Mouse (Mus musculus) neural tube, embryonic 15.5 days (tissue): ENCODE data around the gene Wdtc1. TPM values are rescaled to one million over a fixed set of nuclear protein-coding genes. Genes with fewer than 3 reads are reported as not detected.

Source experiments
- ATAC-seq: fragments of 200-750 bp; cut with Nextera tagmentation; 2 replicates; pipeline ENCODE4 v1.8.0; 2017; ENCODE audit warnings: mild to moderate bottlenecking, moderate TSS enrichment, moderate library complexity; ENCODE audit not compliant: low FRiP score
- H3K27ac ChIP-seq: fragments of 300-500 bp; sonication (generic); replicated peaks from 2 replicates; pipeline ENCODE4 v1.5.1; 2015; ENCODE audit warnings: mild to moderate bottlenecking, inconsistent platforms
- H3K27me3 ChIP-seq: fragments of 300-500 bp; sonication (generic); replicated peaks from 2 replicates; pipeline ENCODE4 v1.6.1; 2015; ENCODE audit warnings: inconsistent platforms
- H3K36me3 ChIP-seq: fragments of 300-500 bp; sonication (generic); 2 replicates; pipeline ENCODE4 v1.6.1; 2015; ENCODE audit warnings: inconsistent platforms
- H3K4me1 ChIP-seq: fragments of 300-500 bp; sonication (generic); 2 replicates; pipeline ENCODE4 v1.6.1; 2015; ENCODE audit warnings: inconsistent platforms
- H3K4me2 ChIP-seq: fragments of 300-500 bp; sonication (generic); 2 replicates; pipeline ENCODE4 v1.6.1; 2015; ENCODE audit warnings: inconsistent platforms, mild to moderate bottlenecking, moderate library complexity
- H3K4me3 ChIP-seq: fragments of 300-500 bp; sonication (generic); replicated peaks from 2 replicates; pipeline ENCODE4 v1.5.1; 2015; ENCODE audit warnings: mild to moderate bottlenecking, inconsistent platforms
- H3K9ac ChIP-seq: fragments of 300-500 bp; sonication (generic); replicated peaks from 2 replicates; pipeline ENCODE4 v1.6.1; 2015; ENCODE audit warnings: mild to moderate bottlenecking, inconsistent platforms
- H3K9me3 ChIP-seq: fragments of 300-500 bp; sonication (generic); replicated peaks from 2 replicates; pipeline ENCODE4 v1.6.1; 2016; ENCODE audit warnings: inconsistent platforms
- WGBS: fragments of 180-500 bp; shearing (Covaris S2); methylation state at CpG from one replicate; pipeline ENCODE4 v1.1.7; 2015; ENCODE audit warnings: mixed read lengths; 5-methylcytosine and 5-hydroxymethylcytosine counted together
- polyA plus RNA-seq: library from polyadenylated mRNA; unstranded; fragments of >200 nt; fragmentation: Nextera tagmentation; extraction: Ambion mirVana; gene quantifications from 2 replicates; pipeline ENCODE4 v1.2.1, GENCODE M21; 2015

Wdtc1 gene
- polyA plus RNA-seq, 1 experiment from 2014 or later: 19.3 TPM

- Histone ChIP-seq H3K4me2 (no peak overlapping the region), H3K4me1 (peaks cover 9% of the 10 kb centered on the region), H3K9me3 (no peaks in the 10 kb centered on the region), H3K36me3 (peaks cover 42% of the 10 kb centered on the region), H3K4me3 (no peak overlapping the region), H3K9ac (no peak overlapping the region), H3K27ac (no peak overlapping the region), H3K27me3 (no peaks in the 10 kb centered on the region)
- no peak for ATAC-seq
- 92% methylated on average over 9 of the region's 9 CpGs for WGBS
Observed at GRCm38 (mm10) chr4:133270929-133271328, 82.4 kb downstream of the Wdtc1 start.

- Histone ChIP-seq H3K4me2 (no peak overlapping the region), H3K9me3 (no peaks in the 10 kb centered on the region), H3K4me1 (no peaks in the 10 kb centered on the region), H3K9ac (no peak overlapping the region), H3K27ac (no peak overlapping the region), H3K4me3 (no peak overlapping the region), H3K36me3 (peaks cover 55% of the 10 kb centered on the region), H3K27me3 (no peaks in the 10 kb centered on the region)
- no peak for ATAC-seq
- WGBS: 92% methylated on average over 3 of the region's 3 CpGs
Observed at GRCm38 (mm10) chr4:133269596-133269995, 83.7 kb downstream of the Wdtc1 start.

- no peaks in the 10 kb centered on the region for H3K27me3 ChIP-seq
- H3K27ac ChIP-seq: no peak overlapping the region
- H3K4me1 ChIP-seq: no peaks in the 10 kb centered on the region
- no peak overlapping the region for H3K4me2 ChIP-seq
- peaks cover 61% of the 10 kb centered on the region for H3K36me3 ChIP-seq
- H3K4me3 ChIP-seq: no peak overlapping the region
- WGBS: 87% methylated on average over 3 of the region's 3 CpGs
- H3K9ac ChIP-seq: no peak overlapping the region
- no peaks in the 10 kb centered on the region for H3K9me3 ChIP-seq
- no peak for ATAC-seq
Observed at GRCm38 (mm10) chr4:133268931-133269330, 84.3 kb downstream of the Wdtc1 start.

- Histone ChIP-seq H3K4me2 (no peak overlapping the region), H3K4me1 (no peaks in the 10 kb centered on the region), H3K36me3 (peaks cover 67% of the 10 kb centered on the region), H3K9me3 (no peaks in the 10 kb centered on the region), H3K27ac (no peak overlapping the region), H3K27me3 (no peaks in the 10 kb centered on the region), H3K9ac (no peak overlapping the region), H3K4me3 (no peak overlapping the region)
- WGBS: 96% methylated on average over 12 of the region's 12 CpGs
- no peak for ATAC-seq
Observed at GRCm38 (mm10) chr4:133266248-133266880, 86.9 kb downstream of the Wdtc1 start.

- Histone ChIP-seq H3K9ac (no peak overlapping the region), H3K27me3 (no peaks in the 10 kb centered on the region), H3K36me3 (peaks cover 67% of the 10 kb centered on the region), H3K4me1 (no peaks in the 10 kb centered on the region), H3K9me3 (no peaks in the 10 kb centered on the region), H3K4me2 (no peak overlapping the region), H3K4me3 (no peak overlapping the region), H3K27ac (no peak overlapping the region)
- no peak for ATAC-seq
- 96% methylated on average over 4 of the region's 4 CpGs for WGBS
Observed at GRCm38 (mm10) chr4:133265759-133266158, 87.5 kb downstream of the Wdtc1 start.

GRCm38 (mm10) chr4:133265297-133265696, 88.0 kb downstream of the Wdtc1 start:
- no peak for ATAC-seq
- WGBS: 94% methylated on average over 3 of the region's 3 CpGs
- H3K4me2 ChIP-seq: no peak overlapping the region
- no peaks in the 10 kb centered on the region for H3K9me3 ChIP-seq
- H3K9ac ChIP-seq: no peak overlapping the region
- H3K27me3 ChIP-seq: no peaks in the 10 kb centered on the region
- H3K4me1 ChIP-seq: no peaks in the 10 kb centered on the region
- H3K36me3 ChIP-seq: peaks cover 67% of the 10 kb centered on the region
- H3K4me3 ChIP-seq: no peak overlapping the region
- H3K27ac ChIP-seq: no peak overlapping the region

- WGBS: 100% methylated on average over 2 of the region's 2 CpGs
- no peak overlapping the region for H3K4me3 ChIP-seq
- no peak overlapping the region for H3K4me2 ChIP-seq
- H3K9ac ChIP-seq: no peak overlapping the region
- no peaks in the 10 kb centered on the region for H3K27me3 ChIP-seq
- H3K9me3 ChIP-seq: no peaks in the 10 kb centered on the region
- ATAC-seq: no peak
- peaks cover 62% of the 10 kb centered on the region for H3K36me3 ChIP-seq
- no peak overlapping the region for H3K27ac ChIP-seq
- no peaks in the 10 kb centered on the region for H3K4me1 ChIP-seq
Observed at GRCm38 (mm10) chr4:133264559-133264958, 88.7 kb downstream of the Wdtc1 start.

GRCm38 (mm10) chr4:133263756-133264155, 89.5 kb downstream of the Wdtc1 start:
- 93% methylated on average over 5 of the region's 5 CpGs for WGBS
- H3K4me2 ChIP-seq: no peak overlapping the region
- H3K4me3 ChIP-seq: no peak overlapping the region
- H3K9me3 ChIP-seq: no peaks in the 10 kb centered on the region
- no peaks in the 10 kb centered on the region; the same call in 1 of the 2 replicates for H3K27me3 ChIP-seq
- no peak overlapping the region for H3K27ac ChIP-seq
- H3K4me1 ChIP-seq: no peaks in the 10 kb centered on the region
- ATAC-seq: no peak
- no peak overlapping the region for H3K9ac ChIP-seq
- peaks cover 54% of the 10 kb centered on the region for H3K36me3 ChIP-seq

- no peak for ATAC-seq
- H3K36me3 ChIP-seq: peaks cover 45% of the 10 kb centered on the region
Observed at GRCm38 (mm10) chr4:133262882-133263281, 90.4 kb downstream of the Wdtc1 start, which contains the start of gene Sytl1. TSS of gene Sytl1 (minus strand) at chr4:133263113.

GRCm38 (mm10) chr4:133262375-133262765, 90.9 kb downstream of the Wdtc1 start:
- Histone ChIP-seq H3K4me3 (no peak overlapping the region), H3K4me1 (no peaks in the 10 kb centered on the region), H3K36me3 (peaks cover 40% of the 10 kb centered on the region), H3K27ac (no peak overlapping the region), H3K9ac (no peak overlapping the region), H3K27me3 (peaks cover 4% of the 10 kb centered on the region), H3K4me2 (no peak overlapping the region), H3K9me3 (no peaks in the 10 kb centered on the region)
- WGBS: 68% methylated on average over 7 of the region's 7 CpGs
- ATAC-seq: no peak

More at GRCm38 (mm10) chr4:133262882-133263281, 90.4 kb downstream of the Wdtc1 start, which contains the start of gene Sytl1:
- Histone ChIP-seq H3K4me3 (no peak within 1 kb of the TSS), H3K9me3 (no peaks in the 10 kb centered on the region), H3K27ac (no peak within 1 kb of the TSS), H3K4me1 (no peaks in the 10 kb centered on the region), H3K9ac (no peak within 1 kb of the TSS), H3K4me2 (no peak within 1 kb of the TSS), H3K27me3 (no peaks in the 10 kb centered on the region; the same call in 1 of the 2 replicates)
- 48% methylated on average over 7 of the region's 7 CpGs for WGBS

- no peaks in the 10 kb centered on the region for H3K9me3 ChIP-seq
- H3K36me3 ChIP-seq: peaks cover 34% of the 10 kb centered on the region
- H3K27ac ChIP-seq: no peak overlapping the region
- H3K4me2 ChIP-seq: no peak overlapping the region
- ATAC-seq: no peak
- no peak overlapping the region for H3K9ac ChIP-seq
- 52% methylated on average over 10 of the region's 10 CpGs for WGBS
- peaks cover 2% of the 10 kb centered on the region; the same call in 1 of the 2 replicates for H3K4me1 ChIP-seq
- no peak overlapping the region for H3K4me3 ChIP-seq
- peaks cover 9% of the 10 kb centered on the region for H3K27me3 ChIP-seq
Observed at GRCm38 (mm10) chr4:133261641-133262374, 91.5 kb downstream of the Wdtc1 start.

- no peak overlapping the region for H3K4me2 ChIP-seq
Observed at GRCm38 (mm10) chr4:133257798-133258408, 95.4 kb downstream of the Wdtc1 start.

More at GRCm38 (mm10) chr4:133257798-133258408, 95.4 kb downstream of the Wdtc1 start:
- 85% methylated on average over 12 of the region's 12 CpGs for WGBS
- H3K4me1 ChIP-seq: peaks cover 4% of the 10 kb centered on the region; the same call in 1 of the 2 replicates
- no peak overlapping the region for H3K9ac ChIP-seq
- no peaks in the 10 kb centered on the region for H3K36me3 ChIP-seq
- no peak overlapping the region for H3K27ac ChIP-seq
- no peak overlapping the region for H3K4me3 ChIP-seq
- H3K27me3 ChIP-seq: peaks cover 37% of the 10 kb centered on the region
- no peaks in the 10 kb centered on the region for H3K9me3 ChIP-seq
- no peak for ATAC-seq
